Mouse (Mus musculus) stomach, adult 2 months (tissue): ENCODE data around the gene Cd82. TPM values are rescaled to one million over a fixed set of nuclear protein-coding genes. Genes with fewer than 3 reads are reported as not detected.

Experiments used
- polyA plus RNA-seq: library from polyadenylated mRNA; depleted of rRNA; stranded (reverse); fragments of >200 nt; gene quantifications from 2 replicates; pipeline ENCODE4 v1.2.3, GENCODE M21; 2012; rRNA removed

Cd82 gene
- polyA plus RNA-seq: 203 and 231 TPM in 2 replicates

GRCm38 (mm10) chr2:93462760-93463159, at the start of gene Cd82:
Gene Cd82, minus strand, starts transcription at chr2:93463140.

Other genes starting within 250 kb of the Cd82 start
- 10.4 and 17.9 TPM in 2 replicates for gene Tspan18, start 128.6 kb downstream of the Cd82 start, polyA plus RNA-seq
- not detected in 2 replicates for gene Gm10803, start 97.4 kb upstream of the Cd82 start, polyA plus RNA-seq
- gene Alx4, start 179.2 kb upstream of the Cd82 start, polyA plus RNA-seq: 0.02 TPM in 1 of 2 replicates, not detected in the other